Mouse (Mus musculus) heart, adult 11 months (tissue): ENCODE data around the gene Smdt1.

Source experiments
- DNase-seq: peaks from one replicate; pipeline ENCODE4 v3.0.0; 2022

Gene Smdt1

DNA sequence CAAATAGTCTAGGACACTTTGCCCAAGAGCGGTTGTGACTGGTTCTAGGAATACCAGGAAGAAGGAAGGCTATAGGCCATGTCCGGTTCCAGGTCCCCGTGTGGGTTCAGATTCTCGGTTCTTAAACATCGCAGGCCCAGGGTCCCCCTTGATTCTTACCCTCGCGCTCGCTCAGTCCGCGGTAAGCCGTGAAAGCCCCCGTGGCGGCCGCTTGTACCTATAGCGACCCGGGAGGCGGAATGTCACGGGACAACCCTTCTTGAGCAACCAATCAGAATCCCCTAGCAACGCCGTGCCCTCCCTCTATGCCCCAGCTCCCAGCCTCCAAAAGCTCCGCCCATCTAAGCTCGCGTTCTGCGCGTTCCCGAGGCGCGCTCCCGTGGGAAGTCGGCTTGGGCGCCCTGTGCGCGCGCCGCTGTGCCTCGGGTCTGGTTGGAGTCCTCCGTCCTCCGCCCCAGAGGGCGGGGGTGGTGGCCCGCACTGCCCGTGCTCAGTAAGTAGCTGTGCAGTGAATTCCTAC, at the start of gene Smdt1, which contains the start of the genes Naga and Pheta2:
Gene Smdt1, plus strand, starts transcription at position 367 of the 520 bp plus-strand sequence.
Gene Naga, minus strand, starts transcription at position 333 of the 520 bp plus-strand sequence.
Gene Pheta2, plus strand, starts transcription at position 350 of the 520 bp plus-strand sequence.
- DNase-seq, result peak; percentile 100

DNA sequence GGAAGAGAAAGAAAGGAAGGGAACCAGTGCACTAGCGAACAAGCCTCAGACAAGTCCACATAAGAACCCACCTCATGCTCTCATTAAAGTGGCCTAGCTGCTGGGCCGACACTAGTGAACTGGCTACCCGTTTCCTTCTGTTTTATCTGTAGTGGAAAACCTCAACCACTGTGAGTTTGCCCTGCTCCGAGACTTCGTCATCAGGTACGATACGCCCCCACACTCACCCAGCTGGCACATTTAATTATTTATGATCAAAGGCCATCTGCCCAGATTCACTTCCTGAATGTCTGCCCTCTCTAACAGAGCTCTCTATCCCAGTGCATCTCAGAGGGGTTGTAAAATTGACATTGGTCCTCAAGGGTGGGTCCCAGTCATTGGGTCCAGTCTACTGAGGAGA, 48.5 kb upstream of the Smdt1 start:
- DNase-seq, result no peak

DNA sequence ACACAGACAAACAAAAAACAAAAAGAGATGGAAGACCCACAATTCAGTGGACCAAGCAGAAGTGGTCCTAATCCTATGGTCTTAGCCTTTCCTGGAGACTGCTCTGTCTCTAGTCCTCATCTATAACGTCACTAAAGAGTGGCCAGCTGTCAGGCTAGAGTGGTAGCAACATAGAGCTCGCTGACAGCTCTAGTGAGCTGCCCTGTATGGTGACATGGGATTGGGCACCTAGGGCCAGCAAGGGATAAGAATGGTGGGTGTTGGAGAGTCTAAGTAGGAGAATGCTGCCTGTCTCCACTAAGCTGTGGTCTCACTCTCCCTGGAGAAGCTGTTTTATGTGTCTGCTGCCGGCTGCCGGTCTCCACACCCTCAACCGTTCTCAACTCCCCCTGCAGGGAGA, 45.9 kb upstream of the Smdt1 start:
- DNase-seq, result no peak

DNA sequence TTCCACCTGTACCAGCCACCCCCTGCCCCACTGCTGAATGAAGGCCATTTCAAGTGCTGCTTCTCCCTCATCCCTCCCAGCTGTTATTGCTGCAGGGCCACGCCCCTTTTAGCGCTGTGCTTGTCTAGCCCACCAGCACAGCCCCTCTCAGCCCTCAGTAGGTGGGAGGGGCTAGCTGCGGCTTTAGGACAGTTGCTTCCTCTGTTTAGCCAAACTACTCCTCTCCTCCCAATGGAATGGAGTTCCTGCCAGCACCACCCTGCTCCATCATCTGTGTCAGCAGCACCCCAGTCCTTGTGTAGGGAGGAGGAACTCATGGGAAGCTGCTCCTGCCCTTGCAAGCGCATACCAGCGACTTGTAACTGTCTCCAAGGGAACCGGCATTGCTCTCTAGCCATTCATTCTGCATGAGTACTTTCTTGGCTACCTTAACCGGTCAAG, 45.5 kb upstream of the Smdt1 start:
- DNase-seq, result no peak

DNA sequence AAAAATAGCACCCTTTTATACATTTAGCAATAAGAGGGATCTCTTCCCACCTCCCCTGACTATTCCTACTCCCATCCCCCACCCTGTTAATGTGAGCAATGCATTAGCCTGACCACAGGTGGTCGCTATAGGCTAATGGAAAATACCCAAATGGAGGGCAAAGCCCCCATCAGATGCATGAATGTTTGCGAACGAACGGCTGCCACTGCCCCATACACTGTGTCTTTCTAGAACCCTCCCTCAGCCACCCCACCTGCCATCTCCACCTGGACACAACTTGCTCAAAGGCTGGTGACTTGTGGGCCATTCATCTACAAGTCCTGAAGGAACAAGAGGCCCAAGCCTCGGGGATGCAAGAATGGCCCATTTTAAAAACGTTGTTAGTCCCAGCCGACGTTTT, 44.7 kb upstream of the Smdt1 start:
- DNase-seq, result no peak

DNA sequence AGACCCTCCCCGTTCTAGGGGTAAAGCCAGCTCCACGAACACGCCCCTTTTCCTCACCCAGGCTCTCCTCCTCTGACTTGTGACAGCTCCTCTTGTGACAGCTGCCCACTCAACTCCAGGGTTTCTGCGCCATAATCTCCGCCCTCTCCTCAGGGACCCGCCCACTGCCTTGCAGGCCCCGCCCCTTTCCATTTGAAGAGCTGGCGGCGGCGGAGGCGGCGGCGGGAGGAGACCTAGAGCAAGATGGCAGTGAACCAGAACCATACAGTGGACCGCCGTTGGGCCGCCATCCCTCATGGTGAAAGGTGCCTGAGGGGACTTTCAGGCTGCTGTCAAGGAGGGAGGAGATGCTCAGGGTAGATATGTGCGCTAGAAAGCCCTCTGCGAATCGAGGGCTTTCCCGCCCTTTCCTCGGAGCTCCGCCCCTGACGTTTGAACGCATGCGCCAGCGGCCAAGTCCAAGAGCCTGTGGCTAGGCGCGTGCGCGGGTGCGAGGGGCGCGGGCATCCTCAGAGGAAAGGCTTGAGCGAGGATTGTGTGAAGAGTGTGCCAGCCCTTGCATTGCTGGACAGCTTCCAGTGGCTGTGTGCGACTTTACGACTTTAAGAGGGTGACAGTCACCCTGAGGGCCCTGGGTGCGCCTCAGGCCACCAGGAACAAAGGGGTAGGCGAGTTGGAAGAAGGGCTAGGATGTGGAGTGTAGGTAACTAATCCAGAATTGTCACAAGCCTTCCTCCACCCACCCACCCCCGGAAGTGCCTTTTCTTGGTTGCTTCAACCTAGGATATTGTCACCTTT, 39.8 kb upstream of the Smdt1 start, which contains the start of gene Wbp2nl:
Gene Wbp2nl, plus strand, starts transcription at position 191 of the 798 bp plus-strand sequence.
- no peak for DNase-seq

DNA sequence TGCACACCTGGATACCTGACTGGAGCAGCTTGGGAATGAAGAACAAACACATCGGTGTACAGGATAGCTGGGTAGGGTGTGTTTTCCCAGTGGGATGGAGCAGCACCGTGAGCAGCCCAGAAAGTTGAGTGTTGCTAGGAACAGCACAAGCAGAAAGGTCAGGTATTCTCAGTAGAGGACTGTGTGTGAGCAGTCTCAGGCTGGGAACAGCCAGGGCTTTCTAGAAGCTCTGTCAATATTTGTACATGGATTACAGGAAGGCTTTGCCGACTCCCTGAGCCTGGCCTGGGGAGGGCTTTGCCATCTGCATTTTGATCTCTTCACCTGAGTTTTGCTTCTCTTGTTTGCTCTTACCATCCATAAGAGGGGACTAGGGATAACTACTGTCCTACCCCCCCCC, 31.7 kb upstream of the Smdt1 start:
- no peak for DNase-seq

DNA sequence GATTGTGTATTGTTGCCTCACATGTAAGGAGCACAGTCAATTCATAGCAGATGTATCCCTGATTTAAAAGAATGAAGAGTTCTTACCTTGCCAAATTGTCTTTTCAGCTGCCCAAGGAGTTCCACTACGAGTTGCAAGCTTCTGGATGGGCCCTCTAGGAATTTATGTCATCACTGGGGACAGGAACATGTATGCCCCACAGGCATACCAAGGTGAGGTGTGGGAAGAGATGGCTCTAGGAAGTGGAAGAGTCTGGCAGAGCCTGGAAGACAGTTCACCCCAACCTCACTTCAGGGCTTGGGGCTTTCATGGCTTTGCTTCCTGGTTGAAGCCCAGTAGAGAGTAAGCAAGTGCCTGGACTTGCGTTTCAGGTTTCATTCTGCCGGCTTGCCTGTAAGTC, 30.3 kb upstream of the Smdt1 start:
- DNase-seq, result no peak

DNA sequence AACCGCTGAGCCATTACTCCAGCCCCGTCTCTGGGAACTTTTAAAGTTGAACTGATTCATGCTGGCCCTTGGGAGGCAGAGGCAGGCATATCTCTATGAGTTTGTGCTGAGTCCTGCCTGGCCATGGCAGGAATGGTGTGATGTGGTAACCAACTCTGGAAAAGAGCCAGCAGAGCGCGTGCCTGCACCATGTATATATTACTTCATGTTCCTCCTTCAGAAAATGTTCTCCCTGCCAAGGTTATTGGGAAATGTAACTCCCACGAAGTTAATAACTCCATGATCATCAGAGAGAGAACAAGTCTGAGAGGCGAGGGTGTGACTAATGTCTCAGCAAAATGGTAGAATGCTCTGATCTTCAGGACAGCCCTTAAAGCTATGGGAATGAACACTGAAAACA, 20.9 kb upstream of the Smdt1 start:
- DNase-seq, result no peak

DNA sequence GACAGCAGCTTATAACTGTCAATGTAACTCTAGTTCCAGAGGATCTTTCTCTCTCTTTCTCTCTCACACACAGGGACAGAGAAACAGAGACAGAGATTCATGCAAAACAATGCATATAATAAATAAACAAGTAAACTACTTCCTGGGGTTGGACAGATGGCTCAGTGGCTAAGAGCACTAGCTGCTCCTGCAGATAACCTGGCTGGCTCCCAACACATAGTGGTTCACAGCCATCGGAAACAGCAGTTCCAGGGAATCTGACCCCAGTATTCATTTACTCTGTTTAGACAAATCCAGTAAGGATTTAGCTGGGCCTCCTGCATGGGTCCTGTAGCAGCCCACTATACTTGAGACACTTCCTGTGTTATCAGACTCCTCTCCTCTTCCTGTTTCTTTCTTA, 19.1 kb upstream of the Smdt1 start:
- no peak for DNase-seq

DNA sequence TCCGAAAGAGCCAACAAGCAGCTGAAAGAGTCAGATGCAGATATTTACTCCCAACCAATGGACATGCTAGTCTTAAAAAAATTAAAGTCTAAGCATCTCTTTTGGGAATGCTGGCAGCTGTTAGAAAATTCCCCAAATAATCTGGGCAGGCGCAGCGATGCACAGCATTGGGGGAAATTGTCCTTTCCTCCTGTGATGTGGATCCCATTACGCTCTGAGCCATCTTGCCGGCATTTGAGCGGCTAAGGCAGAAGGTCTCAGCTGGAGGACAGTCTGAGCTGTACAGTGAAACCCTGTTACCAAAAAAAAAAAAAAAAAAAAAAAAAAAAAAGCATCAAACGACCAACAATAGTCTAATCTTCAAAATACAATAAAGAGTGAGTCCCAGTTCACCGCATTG, 16.6 kb upstream of the Smdt1 start:
- no peak for DNase-seq

DNA sequence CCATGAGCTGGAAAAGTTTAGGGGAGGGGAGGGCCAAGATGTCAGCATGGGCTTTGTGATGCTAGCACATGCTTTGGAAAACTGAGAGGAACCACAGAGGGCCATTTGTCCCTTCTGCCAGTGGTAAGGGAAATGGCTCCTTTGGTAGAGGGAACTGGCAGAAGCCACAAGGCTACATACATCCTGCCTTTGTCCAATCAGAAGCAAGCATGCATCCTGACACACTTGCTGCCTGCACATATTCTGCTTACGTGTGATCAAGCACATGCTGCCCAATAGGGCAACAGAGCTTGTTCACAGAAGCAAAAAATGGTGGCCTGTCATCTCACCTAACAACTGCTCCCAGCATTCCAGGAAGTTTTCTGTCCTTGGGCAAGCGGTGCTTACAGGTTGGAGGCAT, 13.4 kb upstream of the Smdt1 start:
- DNase-seq, result no peak

DNA sequence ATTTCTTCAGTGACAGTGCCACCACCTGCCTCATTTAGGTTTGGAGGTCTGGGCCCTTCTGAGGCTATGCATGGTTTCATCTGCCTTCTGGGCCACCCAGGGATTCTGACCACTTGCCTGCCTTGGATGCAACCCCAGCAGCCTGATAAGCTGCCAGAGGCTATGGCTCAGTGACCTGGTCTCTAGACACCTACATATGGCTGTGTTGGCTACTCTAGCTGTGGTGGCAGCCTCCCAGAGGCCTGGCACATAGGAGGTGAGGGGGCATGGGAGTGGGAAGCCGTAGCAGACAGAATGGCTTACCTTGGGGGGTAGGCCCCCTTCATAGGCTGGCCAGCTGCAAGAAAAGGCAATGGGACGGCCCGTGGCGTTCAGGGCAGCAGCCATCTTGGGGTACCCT, 3.6 kb upstream of the Smdt1 start:
- no peak for DNase-seq

DNA sequence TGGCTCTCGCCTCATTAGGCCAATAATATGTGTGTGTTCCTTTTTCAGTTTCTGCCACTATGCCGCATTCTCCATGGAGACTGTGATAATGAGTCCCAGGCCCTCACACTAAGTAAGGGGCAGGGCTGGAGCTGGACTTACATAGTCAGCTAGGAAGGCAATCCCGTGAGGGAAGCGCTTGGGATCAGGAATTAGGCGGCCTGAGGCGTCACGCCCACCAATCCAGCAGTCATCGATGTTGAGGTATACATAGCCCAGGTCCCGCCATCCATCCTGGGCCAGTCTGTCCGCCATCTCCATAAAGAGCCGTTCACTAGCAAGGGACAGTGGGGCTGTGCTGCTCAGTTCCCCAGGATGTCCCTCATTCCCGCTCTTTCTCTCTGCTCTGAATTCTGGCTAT, 2.1 kb upstream of the Smdt1 start:
- DNase-seq, result peak; percentile 91

DNA sequence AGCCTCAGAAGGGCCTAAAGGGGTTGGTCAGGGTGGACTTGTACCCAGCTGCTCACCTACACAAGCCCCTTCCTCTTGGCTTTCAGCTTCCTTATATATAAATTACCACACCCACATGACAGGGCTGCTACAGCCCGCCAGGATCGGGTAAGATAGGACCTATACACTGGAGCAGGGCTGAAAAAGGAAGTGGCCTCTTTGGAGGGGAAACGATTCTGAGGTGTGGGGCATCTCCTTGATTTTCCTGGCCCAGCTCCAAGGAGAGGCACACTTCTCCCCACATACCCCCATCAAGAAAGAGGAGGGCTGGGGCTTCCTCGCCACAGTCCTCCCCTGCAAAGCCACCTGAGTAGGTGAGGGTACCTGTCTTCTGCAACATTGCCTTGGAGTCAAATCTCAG, 884 bp upstream of the Smdt1 start:
- peak; percentile 94 for DNase-seq

DNA sequence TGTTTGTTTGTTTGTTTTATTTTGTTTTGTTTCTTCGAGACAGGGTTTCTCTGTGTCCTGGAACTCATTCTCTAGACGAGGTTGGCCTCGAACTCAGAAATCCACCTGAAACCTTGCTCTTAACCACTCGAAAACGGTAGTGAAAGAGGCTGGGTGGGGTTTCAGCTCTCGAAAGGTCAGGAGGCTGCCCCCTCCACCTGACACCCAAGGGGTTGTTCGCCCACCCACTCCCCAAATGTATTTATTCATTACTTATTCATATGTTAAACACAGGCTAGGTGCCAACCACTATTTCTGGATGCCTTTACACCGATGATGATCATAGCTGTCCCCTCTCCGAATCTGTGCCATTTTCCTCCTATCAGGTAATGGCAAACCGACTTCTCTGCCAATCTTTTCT, 391 bp downstream of the Smdt1 start:
- no peak for DNase-seq

DNA sequence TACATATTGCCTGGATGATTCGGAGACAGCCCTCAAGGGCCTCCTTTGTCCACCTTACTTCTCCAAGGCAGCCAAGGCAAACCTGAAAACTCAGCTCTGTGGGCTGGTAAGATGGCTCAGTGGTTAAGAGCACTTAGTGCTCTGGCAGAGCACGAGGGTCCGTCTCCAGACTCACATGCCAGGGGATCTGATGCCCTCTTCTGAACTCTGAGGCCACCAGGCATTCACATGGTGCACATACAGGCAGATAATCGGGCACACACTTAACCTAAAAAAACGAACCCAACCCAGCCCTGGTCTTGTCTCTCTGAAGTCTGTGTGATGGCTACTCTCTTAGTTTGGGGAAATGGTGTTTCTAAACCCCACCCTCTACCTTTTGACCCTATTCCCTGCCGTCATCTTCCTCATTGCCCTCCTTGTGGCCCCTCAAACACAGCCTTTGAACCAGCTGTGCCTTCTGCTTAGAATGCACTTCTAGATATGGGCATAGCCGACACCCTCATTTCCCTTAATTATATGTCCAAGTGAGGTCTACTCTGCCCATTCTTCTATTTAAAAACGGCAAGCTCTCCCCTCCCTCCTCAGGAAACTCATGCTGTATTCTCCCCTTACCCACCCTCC, 985 bp downstream of the Smdt1 start:
- no peak for DNase-seq

DNA sequence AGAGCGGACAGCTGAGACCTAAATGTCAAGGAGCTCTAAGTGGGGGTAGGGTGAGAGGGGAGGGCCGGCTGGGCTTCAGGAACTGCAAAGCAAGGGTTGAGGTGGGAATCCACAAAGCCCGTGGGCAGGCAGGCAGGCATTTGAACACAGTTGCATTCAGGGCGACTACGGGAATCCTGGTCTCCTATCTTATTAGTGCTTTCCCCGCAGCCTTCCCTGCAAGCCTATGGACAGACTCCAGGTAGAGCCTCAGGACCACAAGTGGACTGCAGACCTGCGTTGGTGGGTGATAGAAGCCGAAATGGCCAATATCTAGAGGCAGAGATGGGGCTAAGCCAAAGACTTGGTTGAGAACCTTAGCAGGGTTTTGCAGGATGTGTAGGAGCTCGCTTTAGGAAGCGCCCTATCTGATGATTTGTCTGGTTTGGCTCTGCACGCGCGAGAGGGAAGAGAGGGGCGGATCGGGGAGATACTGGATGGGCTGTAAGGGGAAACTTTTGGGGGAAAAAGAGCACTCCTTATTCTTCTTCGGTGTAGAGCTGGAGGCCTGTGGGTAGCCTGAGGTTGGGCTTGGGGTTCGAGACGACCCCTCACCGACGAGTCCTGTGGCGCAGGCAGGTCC, 1.8 kb downstream of the Smdt1 start:
- DNase-seq, result peak; percentile 91

DNA sequence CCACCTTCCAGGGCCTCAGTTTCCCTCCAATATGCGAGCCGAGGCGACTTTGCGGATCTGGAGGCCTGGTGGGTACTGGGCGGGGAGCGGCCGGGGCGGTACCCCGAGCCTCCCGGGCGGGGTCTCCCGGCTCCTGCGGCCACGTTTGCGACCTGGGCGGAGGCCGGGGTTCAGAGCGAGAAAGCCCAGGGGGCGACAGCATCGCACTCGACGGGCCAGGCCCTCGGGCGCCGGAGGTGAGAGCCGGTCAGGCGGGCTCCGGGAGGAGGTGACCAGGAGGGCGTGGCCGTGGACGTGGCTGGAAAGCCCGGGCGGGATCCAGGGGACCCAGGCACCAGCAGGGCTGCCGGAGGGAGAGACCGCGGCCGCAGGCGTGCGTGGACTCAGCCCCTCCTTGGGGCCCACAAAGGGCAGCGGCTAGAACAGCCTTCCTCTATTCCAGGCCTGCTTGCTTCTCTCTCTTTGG, 2.3 kb downstream of the Smdt1 start:
- peak; percentile 98 for DNase-seq

DNA sequence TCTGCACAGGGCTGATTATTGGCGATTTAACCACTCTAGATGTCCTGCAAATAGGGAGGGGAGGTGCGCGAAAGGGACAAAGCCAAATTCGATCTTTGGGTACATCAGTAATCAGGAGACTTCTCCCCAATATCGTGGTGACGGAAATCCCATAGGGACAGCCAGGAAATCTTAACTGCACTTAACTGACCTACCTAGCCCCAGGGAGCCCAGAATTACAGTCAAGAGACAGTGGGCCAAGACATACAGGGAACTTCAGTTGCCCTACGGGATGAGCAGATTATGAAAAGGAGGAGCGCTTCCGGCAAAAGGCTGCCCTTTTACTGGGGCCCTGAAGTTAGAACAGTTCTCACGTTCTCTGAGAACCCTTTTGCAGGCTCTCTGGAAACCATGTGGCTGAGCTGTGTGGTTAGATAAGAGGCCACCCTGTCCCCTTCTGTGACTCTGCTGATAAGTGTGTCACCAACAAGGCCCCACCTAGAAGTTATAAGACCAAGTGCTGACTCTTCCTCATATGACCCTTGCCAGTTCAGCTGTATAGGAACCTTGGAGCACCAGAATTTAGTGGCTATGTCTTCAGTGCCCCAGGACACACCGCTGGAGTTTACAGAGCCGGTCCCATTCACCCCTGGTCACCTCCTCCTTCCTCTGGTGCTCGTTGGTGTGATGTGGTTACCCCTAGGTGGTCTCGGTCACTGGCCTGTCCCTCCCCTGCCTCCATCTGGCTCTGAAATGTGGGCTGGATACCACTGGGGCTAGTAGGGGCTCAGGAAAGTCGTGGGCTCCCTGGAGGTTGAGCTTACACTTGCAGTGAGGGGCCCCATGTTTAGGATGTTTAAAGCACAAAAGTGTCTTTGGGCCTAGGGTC, 3.1 kb downstream of the Smdt1 start:
- peak; percentile 92 for DNase-seq

DNA sequence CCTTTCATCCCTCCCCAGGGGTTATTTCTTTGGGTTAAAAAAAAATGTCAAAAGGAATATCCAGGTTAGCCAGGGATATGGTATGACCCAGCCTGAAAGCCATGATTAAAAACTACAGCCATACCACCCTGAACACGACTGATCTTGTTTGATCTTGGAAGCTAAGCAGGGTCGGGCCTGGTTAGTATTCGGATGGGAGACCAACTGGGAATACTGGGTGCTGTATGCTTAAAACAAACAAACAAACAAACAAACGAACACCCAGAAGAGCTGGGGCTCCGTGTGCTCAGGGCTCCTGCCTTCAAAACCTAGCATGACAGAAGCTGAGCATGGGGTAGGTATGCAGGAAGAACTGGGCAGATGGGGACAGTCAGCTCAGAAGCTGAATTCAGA, 3.8 kb downstream of the Smdt1 start:
- DNase-seq, result no peak
